Mouse (Mus musculus) left cerebral cortex, postnatal 14 days (tissue): Measurements from ENCODE around the gene Egfem1. TPM values are rescaled to one million over a fixed set of nuclear protein-coding genes. Genes with fewer than 3 reads are reported as not detected.
A peak's percentile ranks its signal among the peaks of the same experiment; 100 is the strongest.

Experiments
- DNase-seq, 2 experiments: peaks; one replicate each; pipeline ENCODE4 v3.0.0; 2021 to 2022; ENCODE audit warnings: low spot score in 2 of 2, mixed read lengths in 1 of 2
- intact Hi-C: fragments of 180-260 bp; cut with DNase I; formaldehyde crosslinking; loops from one replicate; pipeline ENCODE4 v1.15.1; 2025
- total RNA-seq, 2 experiments: library from RNA; stranded (reverse); gene quantifications; 2 replicates each; pipeline ENCODE4 v1.2.3; 2021

Egfem1 gene
- total RNA-seq, 2 experiments from 2014 or later, result 12.1 to 14.1 TPM

DNA sequence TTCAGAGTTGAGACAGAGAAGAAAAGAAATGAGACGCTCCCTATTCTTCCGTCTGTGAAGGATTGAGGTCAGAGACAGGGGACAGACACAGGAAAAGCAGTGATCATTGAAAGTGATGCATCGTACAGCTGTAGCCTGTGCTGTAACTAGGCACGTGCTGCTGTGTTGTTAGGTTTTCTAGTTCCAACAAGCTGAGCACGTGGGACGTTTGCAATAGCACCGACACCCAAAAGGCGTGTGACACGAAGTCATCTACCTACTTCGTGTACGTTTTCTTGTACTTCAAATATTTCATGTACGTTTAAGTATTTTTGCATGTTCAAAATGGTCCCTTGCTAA is 444.1 kb downstream of the Egfem1 start:
- intact Hi-C loops, result no loop called here
- DNase-seq, result no peak

DNA sequence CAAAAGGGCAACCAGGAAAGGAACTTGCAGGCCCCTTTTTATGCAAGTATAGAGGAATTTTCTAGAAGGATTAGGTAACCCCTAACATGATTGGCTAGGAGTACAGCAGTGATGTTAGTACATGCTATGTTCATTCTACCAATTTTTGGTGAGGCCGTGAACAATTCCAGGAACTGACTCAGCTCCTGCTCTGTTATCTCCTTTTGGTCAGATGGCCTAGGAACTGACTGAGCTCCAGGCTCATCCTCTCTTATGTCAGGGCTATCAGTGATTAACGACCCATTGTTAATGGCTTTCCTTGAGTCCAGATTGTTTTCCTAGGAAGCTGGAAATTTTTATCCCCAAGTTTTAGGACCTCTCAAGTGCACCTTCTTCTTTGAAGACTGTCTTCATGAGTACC is 457.4 kb downstream of the Egfem1 start:
- intact Hi-C loops, result no loop called here

DNA sequence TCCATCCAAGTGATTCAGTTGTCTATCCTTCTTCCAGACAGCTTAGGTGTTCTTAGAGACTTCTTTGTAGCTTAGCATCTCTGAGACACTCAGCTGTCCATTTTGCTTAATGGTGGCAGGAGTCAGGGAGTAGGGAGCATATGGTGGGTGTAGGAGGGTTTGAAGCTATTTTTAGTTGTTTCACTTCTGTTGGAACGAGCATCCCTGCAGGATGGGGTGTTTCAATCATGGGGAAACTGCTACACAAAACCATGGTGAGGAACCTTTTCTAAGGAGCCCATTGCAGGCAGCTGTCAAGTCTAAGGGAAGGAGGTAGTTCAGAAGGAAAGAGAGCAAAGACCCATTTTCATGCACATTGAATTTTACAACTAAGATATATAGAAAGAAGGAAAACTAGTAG is 458.1 kb downstream of the Egfem1 start:
- DNase-seq, result no peak
- intact Hi-C loops, result no loop called here

More for the DNA sequence above, 457.4 kb downstream of the Egfem1 start:
- DNase-seq, result no peak

DNA sequence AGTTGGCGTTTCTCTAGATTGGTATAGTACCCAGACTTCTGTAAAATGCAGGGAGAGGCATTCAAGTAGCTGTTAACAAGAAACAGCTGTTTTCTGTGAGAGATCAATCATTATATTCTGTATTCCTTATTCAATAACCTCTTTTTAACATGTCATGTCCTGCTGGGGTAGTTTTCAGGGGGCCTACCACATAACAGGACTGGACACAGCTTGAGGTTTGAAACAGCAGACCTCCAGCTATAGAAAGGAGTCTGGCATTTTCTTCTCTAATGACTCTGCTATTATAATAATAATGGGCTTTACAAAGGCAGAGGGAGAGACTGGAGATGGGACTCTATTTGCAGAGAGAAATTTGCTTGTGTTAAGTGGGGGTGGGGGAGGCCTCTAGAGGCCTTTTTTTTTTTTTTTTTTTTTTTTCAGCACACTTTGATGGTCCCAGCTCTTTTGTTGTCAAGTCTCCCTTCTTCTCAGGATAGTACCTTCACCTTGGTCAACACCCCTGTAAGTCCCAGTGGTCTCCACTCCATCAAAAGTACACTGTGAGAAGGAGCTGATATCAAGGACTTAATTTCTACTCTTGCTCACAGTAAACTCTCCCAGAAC is 459.8 kb downstream of the Egfem1 start:
- intact Hi-C loops, result no loop called here
- DNase-seq, result no peak

DNA sequence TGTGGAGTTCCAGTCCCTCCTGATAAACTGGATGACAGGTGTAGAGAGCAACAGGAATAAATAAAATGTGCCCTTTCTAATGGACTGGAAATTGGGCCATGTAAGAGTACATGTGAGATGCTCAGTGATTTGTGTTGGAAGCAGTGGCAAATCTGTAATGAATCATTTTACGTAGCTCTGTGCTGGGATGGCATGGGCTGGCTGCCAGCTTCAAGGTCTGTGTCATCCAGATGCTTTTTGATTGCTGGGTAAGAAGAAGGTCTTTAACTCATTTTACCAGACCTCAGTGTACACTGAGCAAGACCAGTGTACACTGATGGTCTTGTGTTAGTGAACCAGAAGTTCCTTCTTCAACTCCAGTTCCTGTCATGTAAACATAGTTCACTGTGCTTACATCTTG is 462.2 kb downstream of the Egfem1 start:
- DNase-seq, result no peak
- intact Hi-C loops, result no loop called here

DNA sequence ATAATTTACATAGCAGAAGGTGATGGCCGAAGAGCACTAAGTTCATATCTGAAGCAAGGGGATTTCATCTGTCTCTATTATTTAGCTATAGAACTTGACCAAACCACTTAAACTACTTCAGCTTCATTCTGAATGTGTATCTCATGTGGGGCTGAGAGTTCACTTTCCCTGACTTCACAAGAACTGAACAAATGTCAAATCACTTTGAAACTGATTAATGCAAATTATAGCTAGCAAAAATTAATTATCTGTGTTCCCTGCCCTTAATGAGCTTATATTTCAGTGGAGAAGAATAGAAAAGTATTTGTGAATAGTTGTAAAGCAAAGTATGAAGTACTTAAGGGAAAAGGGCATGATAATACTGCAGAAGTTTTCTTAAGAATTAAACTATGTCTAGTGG is 481.3 kb downstream of the Egfem1 start:
- intact Hi-C loops, result no loop called here
- DNase-seq, result no peak

DNA sequence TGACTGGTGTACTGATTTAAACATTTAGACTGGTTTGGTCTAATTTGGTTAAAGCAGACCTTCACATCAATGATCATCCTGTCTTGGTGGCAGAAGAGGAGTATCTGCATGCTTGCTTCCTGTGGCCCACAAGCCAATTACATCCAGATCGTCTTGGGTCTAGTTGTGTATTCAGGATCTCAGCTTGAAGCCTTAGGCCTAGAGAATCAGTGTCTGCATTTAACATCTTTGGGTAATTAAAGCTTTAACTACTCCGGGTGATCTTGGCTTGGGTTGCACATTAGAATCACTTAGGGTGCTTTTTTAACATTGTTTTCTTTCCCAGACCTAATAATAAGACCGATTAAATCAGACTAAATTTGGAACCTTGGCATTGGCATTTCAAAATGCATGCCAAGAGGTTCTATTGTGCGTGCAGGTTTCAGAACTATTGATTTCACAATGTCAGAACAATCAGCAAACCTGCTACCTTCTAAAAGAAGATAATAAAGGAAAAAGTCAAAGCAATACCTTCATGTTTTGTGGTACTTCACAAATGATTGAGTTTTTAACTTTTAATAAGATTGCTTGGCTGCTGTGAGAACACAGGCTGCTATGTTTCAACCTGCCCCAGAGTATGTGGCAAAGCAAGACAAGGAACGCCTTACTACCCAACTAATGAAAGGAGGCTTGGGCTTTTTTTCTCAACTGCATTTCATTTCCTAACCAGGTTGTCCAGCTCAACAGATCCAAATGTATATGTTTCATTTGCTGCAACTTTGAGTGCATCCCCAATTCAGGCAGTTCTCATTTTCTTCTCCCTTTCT is 496.4 kb downstream of the Egfem1 start:
- no peak for DNase-seq
- intact Hi-C loops, result no loop called here

DNA sequence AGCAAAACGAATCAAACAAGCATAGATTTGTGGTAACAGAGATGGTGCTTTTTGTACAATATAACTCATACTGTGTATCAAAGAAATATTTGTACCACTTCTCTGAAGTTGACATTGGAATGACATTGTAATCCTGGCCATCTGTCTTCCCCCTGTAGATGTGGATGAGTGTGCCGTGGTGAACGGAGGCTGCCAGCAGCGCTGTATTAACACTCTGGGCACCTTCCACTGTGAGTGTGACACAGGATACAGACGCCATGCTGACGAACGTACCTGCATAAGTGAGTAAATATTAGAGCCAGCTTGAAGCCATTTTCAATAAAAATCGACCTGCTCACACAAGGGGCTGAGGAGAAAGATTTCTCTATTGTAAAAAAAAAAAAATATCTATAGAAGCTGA is 500.9 kb downstream of the Egfem1 start:
- intact Hi-C loops, result no loop called here
- no peak for DNase-seq

DNA sequence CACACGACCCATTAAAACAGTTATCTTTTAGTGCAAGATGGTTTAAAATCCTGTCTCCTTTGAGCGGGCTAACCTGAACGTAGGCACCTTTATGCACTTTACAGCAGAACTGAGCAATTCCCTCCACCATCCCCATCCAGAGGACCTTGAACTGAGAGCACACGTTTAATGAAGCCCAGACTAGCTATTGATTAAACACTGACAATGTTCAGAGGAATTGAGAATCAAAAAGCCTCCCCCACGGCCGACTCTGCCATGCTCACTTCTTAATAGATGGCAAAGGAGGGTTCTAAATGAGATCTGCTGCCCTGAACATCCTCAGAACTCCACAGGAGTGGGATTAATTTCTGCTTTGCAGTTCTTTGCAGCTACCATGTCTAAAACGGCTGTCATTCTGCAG is 520.3 kb downstream of the Egfem1 start:
- intact Hi-C loops, result no loop called here

DNA sequence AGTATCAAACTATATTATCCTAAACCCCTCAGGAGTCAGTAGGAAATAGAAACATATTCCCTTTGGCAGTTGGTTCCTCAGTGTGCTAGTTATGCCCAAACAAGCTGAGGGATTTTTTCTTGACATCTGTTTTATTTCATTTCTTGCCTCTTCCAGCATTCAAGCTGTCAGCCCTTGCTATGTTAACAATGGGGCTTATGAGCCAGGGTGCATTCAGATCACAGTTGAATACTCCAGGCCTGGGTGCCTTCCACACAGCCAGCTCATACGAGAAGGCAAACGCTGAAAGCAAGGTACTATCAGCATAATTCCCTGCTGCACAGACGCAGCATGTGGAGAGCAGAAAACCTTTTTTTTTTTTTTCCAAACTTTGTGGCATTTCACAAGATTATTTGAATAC is 526.9 kb downstream of the Egfem1 start:
- intact Hi-C loops, result no loop called here
- DNase-seq, result no peak

More for the DNA sequence above, 520.3 kb downstream of the Egfem1 start:
- no peak for DNase-seq

DNA sequence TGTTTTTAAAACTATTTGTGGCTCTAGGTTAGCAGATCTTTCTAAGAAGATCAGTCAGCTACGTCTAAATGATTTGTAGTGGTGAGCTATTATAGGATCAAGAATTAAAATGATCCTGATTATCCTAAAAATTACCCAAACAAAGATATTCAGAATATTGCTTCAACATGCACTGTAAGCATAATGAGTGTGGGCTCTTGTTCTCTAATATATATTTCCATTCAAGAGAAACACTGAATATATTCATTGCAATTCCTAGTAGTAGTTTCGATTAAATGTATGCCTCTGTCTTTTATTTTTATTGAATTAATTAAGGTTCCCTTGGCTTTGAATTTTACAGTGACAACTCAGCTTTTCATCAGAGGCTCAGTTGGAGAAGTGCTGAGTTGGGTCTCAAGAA is 527.4 kb downstream of the Egfem1 start:
- DNase-seq, result no peak
- intact Hi-C loops, result no loop called here

DNA sequence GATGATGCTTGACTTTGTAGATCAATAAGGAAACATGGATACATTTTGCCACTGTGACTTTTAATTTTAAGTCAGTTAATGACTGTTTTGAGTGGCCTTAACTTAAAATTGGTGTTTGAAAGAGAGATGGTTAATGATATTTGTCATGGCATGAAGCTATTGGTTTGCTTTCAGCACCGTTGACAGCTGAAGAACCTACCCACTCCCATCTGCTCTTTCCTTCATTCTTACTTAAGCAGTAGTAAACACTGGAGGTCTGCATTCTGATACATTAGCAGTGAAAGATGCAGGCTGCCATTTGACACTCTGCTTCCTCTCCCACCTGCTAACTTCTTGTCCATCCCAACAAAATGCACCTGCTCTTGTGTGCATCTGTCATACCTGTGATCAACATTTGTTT is 537.8 kb downstream of the Egfem1 start:
- no peak for DNase-seq
- intact Hi-C loops, result no loop called here

DNA sequence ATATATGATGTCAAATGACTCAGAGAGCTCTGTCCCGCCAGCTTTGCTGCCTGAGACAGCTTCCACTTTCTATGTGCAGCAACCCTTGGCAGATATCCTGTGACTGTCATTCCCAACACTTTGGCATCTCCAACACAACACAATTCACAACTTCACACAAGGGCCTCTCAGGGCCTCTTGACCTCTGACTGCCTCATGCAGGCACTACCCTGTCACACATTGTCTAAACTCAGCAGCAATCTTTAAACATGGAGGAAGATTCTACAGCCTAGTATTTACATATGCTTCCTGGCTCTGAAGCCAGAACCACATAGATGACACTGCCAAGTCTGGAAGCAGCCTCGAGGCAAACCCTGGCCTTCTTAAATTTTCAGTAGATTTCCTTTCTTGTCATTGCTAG is 558.0 kb downstream of the Egfem1 start:
- peak in 1 of 2 experiments; percentile 1 for DNase-seq
- intact Hi-C loops, result no loop called here

DNA sequence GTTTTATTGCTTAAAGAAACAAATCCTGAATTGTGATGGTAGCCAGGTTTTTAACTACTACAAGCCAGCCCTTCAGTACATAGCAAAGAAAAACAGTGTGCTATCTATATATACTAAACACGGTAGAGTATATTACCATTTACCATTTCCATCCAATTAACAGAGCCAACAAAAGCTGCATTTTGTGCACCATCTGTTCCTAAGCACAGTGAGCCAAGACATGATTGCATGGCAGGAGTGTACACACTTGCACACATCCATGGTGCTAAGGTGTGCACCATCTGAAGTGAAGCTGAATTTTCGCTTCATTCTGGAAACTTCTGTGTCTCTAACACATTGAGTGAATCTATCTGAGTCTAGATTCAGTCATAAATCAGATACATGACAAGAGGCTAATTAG is 585.0 kb downstream of the Egfem1 start:
- intact Hi-C loops, result no loop called here
- peak in 1 of 2 experiments; percentile 3 for DNase-seq

DNA sequence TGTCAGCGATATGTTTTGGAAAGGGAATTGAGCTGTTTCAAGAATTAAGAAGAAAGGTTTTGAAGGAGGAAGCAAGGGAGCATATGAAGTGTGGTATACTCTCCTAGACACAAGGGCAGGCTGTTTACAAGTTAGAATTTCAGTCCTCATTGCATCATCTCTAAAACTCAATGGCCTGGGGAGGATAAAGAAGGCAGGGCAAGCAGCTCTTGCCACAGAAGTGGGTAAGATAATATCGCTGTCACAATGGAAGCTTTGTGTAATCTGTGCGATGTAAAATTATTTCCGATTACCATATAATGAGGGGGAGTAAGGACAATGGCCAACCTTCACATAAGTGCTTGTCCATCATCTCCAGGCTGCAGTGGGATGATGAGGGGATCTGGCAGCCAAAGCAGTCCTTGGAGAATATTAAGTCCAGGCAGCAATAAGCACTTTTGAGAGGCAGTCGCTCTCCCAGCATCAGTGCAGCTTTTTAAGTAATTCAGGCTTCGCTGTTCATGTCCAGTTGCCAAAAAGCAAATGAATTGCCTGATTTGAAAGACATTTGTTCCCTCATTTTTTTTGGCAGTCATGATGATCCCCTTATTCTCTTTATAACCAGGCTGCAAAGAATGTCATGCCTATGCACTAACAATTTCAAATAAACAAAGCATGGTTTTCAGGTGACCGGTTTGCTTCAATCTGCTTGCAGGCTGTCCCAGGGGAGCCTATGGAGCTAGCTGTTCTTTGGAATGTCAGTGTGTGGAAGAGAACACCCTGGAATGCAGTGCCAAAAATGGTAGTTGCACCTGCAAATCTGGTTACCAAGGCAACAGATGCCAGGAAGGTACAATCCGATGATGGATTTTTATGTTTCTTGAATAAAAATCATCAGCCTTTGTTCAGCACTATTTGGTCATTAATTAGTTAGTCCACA is 607.8 kb downstream of the Egfem1 start:
- peak in 1 of 2 experiments; percentile 11 for DNase-seq
- intact Hi-C loops, result no loop called here

DNA sequence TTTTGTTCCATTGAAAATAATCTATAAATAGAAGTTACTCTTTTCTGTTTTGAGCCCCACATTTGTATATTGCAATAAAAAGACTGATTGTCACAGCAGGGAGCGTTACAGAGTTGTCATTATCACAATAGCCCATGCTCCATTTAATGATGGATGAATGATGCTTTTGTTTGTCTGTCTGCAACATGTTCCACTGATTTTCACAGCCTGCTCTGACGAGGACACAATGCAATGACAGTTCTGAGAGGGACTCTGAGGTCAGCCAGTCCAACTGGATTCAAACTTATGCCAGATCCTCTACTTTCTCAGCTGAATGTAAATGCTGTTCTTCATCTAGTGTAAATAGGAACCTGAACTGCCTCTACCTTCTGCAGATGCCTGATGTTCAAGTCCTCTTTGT is 619.3 kb downstream of the Egfem1 start:
- no peak for DNase-seq
- intact Hi-C loops, result no loop called here

DNA sequence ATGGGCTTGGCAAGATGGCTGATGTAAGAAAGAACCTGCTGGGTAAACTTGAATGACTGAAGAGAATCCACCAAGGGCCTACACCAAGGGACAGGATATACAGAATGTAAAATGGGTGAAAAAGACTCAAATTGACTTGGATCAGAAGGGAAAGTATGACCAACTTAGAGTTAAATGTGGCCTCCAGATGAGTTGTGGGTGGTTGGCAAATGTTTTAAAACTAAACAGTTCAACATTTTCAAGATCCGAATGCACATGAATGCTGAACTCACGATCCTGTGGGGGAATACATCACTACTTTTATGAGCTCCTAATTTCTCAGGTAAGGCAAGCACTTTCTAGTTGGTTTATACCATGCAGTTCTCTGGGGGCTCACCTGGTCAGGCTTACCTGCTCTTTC is 625.0 kb downstream of the Egfem1 start:
- intact Hi-C loops, result no loop called here

DNA sequence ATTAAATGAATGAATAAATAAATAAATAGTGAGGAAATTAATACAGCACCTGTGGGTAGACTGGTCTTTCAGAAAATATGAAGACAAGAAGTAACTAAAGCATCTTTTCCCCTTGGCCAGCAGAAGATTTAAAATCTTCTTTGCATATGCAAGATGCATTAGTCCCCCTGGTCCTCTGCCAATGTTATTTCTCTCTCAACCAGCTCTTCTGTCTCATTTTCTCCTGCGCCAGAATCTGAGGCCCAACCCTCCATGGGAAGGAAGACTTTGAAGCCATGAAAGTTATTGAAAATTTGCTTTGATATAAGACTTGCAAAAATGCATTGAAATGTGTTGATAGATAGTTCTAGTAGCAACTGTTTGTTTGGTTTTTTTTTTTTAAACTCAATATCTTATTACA is 625.6 kb downstream of the Egfem1 start:
- intact Hi-C loops, result no loop called here
- no peak for DNase-seq

More for the DNA sequence above, 625.0 kb downstream of the Egfem1 start:
- no peak for DNase-seq

DNA sequence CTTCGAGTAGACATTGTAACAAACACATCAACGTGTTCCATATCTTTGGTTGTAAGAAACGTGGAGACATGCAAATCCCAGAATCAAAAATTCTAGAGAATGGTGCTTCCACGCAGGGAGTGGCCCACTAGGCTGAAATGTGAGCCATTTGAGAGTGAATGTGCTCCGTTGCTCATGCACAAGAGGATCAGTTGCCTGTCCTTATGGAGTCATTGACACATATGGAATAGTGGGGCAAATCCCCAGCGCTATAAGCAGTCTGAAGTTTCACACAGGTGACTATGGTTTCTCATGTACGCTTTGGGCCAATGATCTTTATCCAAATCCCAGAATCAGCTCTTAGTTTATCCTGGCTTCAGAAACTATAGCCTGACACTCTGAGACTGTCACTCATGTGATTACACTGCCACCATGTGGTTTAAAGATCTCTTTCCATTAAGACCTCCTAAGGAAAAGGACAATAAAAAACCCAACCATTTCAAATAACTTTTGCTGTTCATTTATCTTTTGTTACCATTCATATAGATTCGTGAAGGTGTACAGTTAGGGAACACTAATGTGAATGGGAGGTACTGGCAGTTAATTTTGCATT is 644.6 kb downstream of the Egfem1 start:
- DNase-seq, result peak; percentile 52 to 69
- intact Hi-C loops, result loop anchor here (2.0 kb wide), 1 partner anchor 690 kb away; no protein-coding TSS in a partner anchor
